Mouse (Mus musculus) myocyte (in vitro differentiated cells): Measurements from ENCODE around the gene Dusp28.

Experiments
- CEBPB ChIP-seq: IDR thresholded peaks from 2 replicates; pipeline ENCODE4 v1.6.1; 2011; ENCODE audit warnings: mild to moderate bottlenecking, moderate library complexity; ENCODE audit not compliant: poor library complexity, insufficient read depth, severe bottlenecking
- E2F4 ChIP-seq: IDR thresholded peaks from one replicate; pipeline ENCODE4 v1.6.1; 2011; ENCODE audit warnings: mild to moderate bottlenecking, control low read depth, moderate library complexity; ENCODE audit not compliant: insufficient read depth
- MAX ChIP-seq: IDR thresholded peaks from one replicate; pipeline ENCODE4 v1.6.1; 2011; ENCODE audit warnings: low read depth, mild to moderate bottlenecking, control low read depth
- MYOD1 ChIP-seq, 3 experiments: IDR thresholded peaks; one replicate each; pipeline ENCODE4 v1.6.1; 2011; ENCODE audit warnings: control low read depth in 2 of 3, low read depth in 2 of 3, mild to moderate bottlenecking in 2 of 3, moderate library complexity in 1 of 3; ENCODE audit not compliant: insufficient read length in 2 of 3, control insufficient read depth in 1 of 3
- MYOG ChIP-seq, 3 experiments: IDR thresholded peaks; one replicate each; pipeline ENCODE4 v1.6.1; 2011; ENCODE audit warnings: control low read depth in 2 of 3, low read depth in 2 of 3, mild to moderate bottlenecking in 2 of 3; ENCODE audit not compliant: insufficient read length in 2 of 3, control insufficient read depth in 1 of 3, insufficient read depth in 1 of 3
- POLR2A ChIP-seq: IDR thresholded peaks from one replicate; pipeline ENCODE4 v1.6.1; 2011; ENCODE audit warnings: low read depth, mild to moderate bottlenecking, control low read depth, moderate library complexity; ENCODE audit not compliant: insufficient read length
- POLR2AphosphoS2 ChIP-seq: IDR thresholded peaks from one replicate; pipeline ENCODE4 v1.6.1; 2011; ENCODE audit warnings: low read depth, control low read depth; ENCODE audit not compliant: insufficient read length
- REST ChIP-seq: IDR thresholded peaks from one replicate; pipeline ENCODE4 v1.6.1; 2011; ENCODE audit warnings: mild to moderate bottlenecking, control low read depth, moderate library complexity; ENCODE audit not compliant: insufficient read depth, insufficient read length
- SRF ChIP-seq: IDR thresholded peaks from one replicate; pipeline ENCODE4 v1.6.1; 2011; ENCODE audit warnings: low read depth; ENCODE audit not compliant: control insufficient read depth, insufficient read length
- TCF12 ChIP-seq: IDR thresholded peaks from one replicate; pipeline ENCODE4 v1.6.1; 2011; ENCODE audit warnings: mild to moderate bottlenecking, control low read depth; ENCODE audit not compliant: poor library complexity, insufficient read depth, severe bottlenecking
- TCF3 ChIP-seq: IDR thresholded peaks from one replicate; pipeline ENCODE4 v1.6.1; 2011; ENCODE audit warnings: low read depth, control low read depth; ENCODE audit not compliant: insufficient read length
- USF1 ChIP-seq: IDR thresholded peaks from one replicate; pipeline ENCODE4 v1.6.1; 2011; ENCODE audit warnings: low read depth, mild to moderate bottlenecking, control low read depth, moderate library complexity

DNA sequence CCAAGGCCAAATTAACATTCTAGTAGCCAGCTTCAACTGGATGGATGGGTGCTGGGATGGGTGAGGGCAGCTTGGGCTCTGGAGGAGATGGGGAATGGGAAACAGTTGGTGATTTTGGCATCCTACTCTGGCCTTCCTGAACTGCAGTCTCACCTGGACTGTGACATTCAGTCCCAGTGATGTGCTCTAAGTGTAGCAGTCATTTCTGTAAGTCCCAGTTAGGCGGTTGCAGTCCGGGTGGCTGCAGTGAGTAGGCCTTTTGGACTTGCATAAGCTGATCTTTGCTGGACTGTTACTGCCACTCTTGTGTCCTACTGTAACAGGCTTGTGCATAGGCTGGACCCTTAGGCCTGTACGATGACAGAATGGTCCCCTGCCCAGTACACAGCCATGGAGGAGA, 41.2 kb downstream of the Dusp28 start:
- TF ChIP-seq MYOG (IDR thresholded peaks at IDR 0.05; ENCODE audit: control insufficient read depth in 1 of 3, insufficient read depth in 1 of 3, insufficient read length in 2 of 3, low read depth in 2 of 3): no peak
- TF ChIP-seq POLR2A: no peak
- no peak for TF ChIP-seq USF1
- TF ChIP-seq TCF12: no peak
- no peak for TF ChIP-seq CEBPB
- no peak for TF ChIP-seq TCF3
- no peak for TF ChIP-seq E2F4
- no peak for TF ChIP-seq SRF
- no peak for TF ChIP-seq MYOD1 (IDR thresholded peaks at IDR 0.05; ENCODE audit: control insufficient read depth in 1 of 3, insufficient read length in 2 of 3, low read depth in 2 of 3)
- TF ChIP-seq MAX: no peak
- TF ChIP-seq REST: no peak
- TF ChIP-seq POLR2AphosphoS2: no peak
